Mouse (Mus musculus) neural tube, embryonic 13.5 days (tissue): ENCODE measurements at regions not wholly inside any gene's neighbourhood (a gene's known extent, or its start where the extent isn't known, plus 50 kb on each side); places are given as distances from the start of the nearest gene placed in this dataset.
A peak's percentile ranks its signal among the peaks of the same experiment; 100 is the strongest.
"Not testable (repeated sequence)": the region's sequence is repeated elsewhere in the genome, so short reads cannot be mapped to it uniquely, and the experiment has no call there.

Experiments
- ATAC-seq: fragments of 200-750 bp; cut with Nextera tagmentation; 2 replicates; pipeline ENCODE4 v1.8.0; 2017; ENCODE audit warnings: low read depth, mild to moderate bottlenecking, moderate TSS enrichment, moderate library complexity
- H3K27ac ChIP-seq: fragments of 300-500 bp; sonication (generic); replicated peaks from 2 replicates; pipeline ENCODE4 v1.5.1; 2015; ENCODE audit warnings: moderate library complexity, mild to moderate bottlenecking, inconsistent platforms
- H3K27me3 ChIP-seq: fragments of 300-500 bp; sonication (generic); 2 replicates; pipeline ENCODE4 v1.6.1; 2015; ENCODE audit warnings: mild to moderate bottlenecking, inconsistent platforms
- H3K36me3 ChIP-seq: fragments of 300-500 bp; sonication (generic); 2 replicates; pipeline ENCODE4 v1.6.1; 2015; ENCODE audit warnings: mild to moderate bottlenecking, inconsistent platforms
- H3K4me1 ChIP-seq: fragments of 300-500 bp; sonication (generic); replicated peaks from 2 replicates; pipeline ENCODE4 v1.6.1; 2015; ENCODE audit warnings: inconsistent platforms
- H3K4me2 ChIP-seq: fragments of 300-500 bp; sonication (generic); 2 replicates; pipeline ENCODE4 v1.6.1; 2015; ENCODE audit warnings: inconsistent platforms, mild to moderate bottlenecking, moderate library complexity
- H3K4me3 ChIP-seq: fragments of 300-500 bp; sonication (generic); 2 replicates; pipeline ENCODE4 v1.5.1; 2015; ENCODE audit warnings: mild to moderate bottlenecking, inconsistent platforms
- H3K9ac ChIP-seq: fragments of 300-500 bp; sonication (generic); 2 replicates; pipeline ENCODE4 v1.6.1; 2015; ENCODE audit warnings: moderate library complexity, mild to moderate bottlenecking, inconsistent platforms
- H3K9me3 ChIP-seq: fragments of 300-500 bp; sonication (generic); 2 replicates; pipeline ENCODE4 v1.6.1; 2016; ENCODE audit warnings: inconsistent platforms
- WGBS: fragments of 180-500 bp; shearing (Covaris S2); methylation state at CpG from one replicate; pipeline ENCODE4 v1.1.7; 2015; 5-methylcytosine and 5-hydroxymethylcytosine counted together

- not testable (repeated sequence) for ATAC-seq, H3K27ac ChIP-seq, H3K27me3 ChIP-seq, H3K36me3 ChIP-seq, H3K9me3 ChIP-seq, H3K4me3 ChIP-seq, H3K4me1 ChIP-seq, H3K4me2 ChIP-seq, H3K9ac ChIP-seq
- 87% methylated on average over 25 of the region's 25 CpGs for whole genome bisulfite sequencing
Measured at GRCm38 (mm10) chr1:7271466-7272110, 2463.9 kb downstream of the Gm37988 start.

- not testable (repeated sequence) for H3K36me3 ChIP-seq, H3K27ac ChIP-seq, H3K4me1 ChIP-seq, H3K4me3 ChIP-seq, H3K27me3 ChIP-seq, ATAC-seq, H3K4me2 ChIP-seq, H3K9me3 ChIP-seq, H3K9ac ChIP-seq
- WGBS, result 90% methylated on average over 9 of the region's 9 CpGs
Measured at GRCm38 (mm10) chr1:7298921-7299685, 2491.4 kb downstream of the Gm37988 start.

GRCm38 (mm10) chr1:7308952-7309617 is 2501.4 kb downstream of the Gm37988 start:
- Histone ChIP-seq H3K9me3 (no peaks in the 10 kb centered on the region), H3K36me3 (no peaks in the 10 kb centered on the region), H3K27me3 (no peaks in the 10 kb centered on the region; the same call in 1 of the 2 replicates), H3K9ac (no peak overlapping the region), H3K4me3 (no peak overlapping the region), H3K4me2 (no peak overlapping the region), H3K27ac (no peak overlapping the region), H3K4me1 (peaks cover 10% of the 10 kb centered on the region)
- WGBS, result 36% methylated on average over 5 of the region's 5 CpGs
- ATAC-seq, result no peak

- H3K4me1 ChIP-seq, result peaks cover 10% of the 10 kb centered on the region
- not testable (repeated sequence) for H3K36me3 ChIP-seq, H3K9ac ChIP-seq, H3K9me3 ChIP-seq, H3K27me3 ChIP-seq, H3K27ac ChIP-seq, H3K4me2 ChIP-seq, ATAC-seq, H3K4me3 ChIP-seq
- 71% methylated on average over 6 of the region's 6 CpGs for WGBS
Measured at GRCm38 (mm10) chr1:7312401-7312800, 2504.7 kb downstream of the Gm37988 start.

- H3K4me2 ChIP-seq, result no peak overlapping the region
- no peaks in the 10 kb centered on the region for H3K9me3 ChIP-seq
- no peak overlapping the region for H3K4me3 ChIP-seq
- WGBS, result 11% methylated on average over 3 of the region's 3 CpGs
- no peaks in the 10 kb centered on the region; the same call in 1 of the 2 replicates for H3K27me3 ChIP-seq
- H3K27ac ChIP-seq, result no peak overlapping the region
- H3K36me3 ChIP-seq, result no peaks in the 10 kb centered on the region
- H3K4me1 ChIP-seq, result peaks cover 10% of the 10 kb centered on the region
- peak; percentile 78 for ATAC-seq
- H3K9ac ChIP-seq, result no peak overlapping the region
Measured at GRCm38 (mm10) chr1:7313468-7313867, 2505.8 kb downstream of the Gm37988 start.

- no peaks in the 10 kb centered on the region for H3K27me3 ChIP-seq
- peak; percentile 95 for ATAC-seq
- peaks cover 7% of the 10 kb centered on the region for H3K4me1 ChIP-seq
- H3K27ac ChIP-seq, result no peak overlapping the region; the same call in 1 of the 2 replicates
- H3K36me3 ChIP-seq, result no peaks in the 10 kb centered on the region
- H3K4me3 ChIP-seq, result no peak overlapping the region
- no peak overlapping the region for H3K4me2 ChIP-seq
- WGBS, result 42% methylated on average over 2 of the region's 2 CpGs
- no peaks in the 10 kb centered on the region for H3K9me3 ChIP-seq
- no peak overlapping the region for H3K9ac ChIP-seq
Measured at GRCm38 (mm10) chr1:7318850-7319249, 2511.2 kb downstream of the Gm37988 start.

- Histone ChIP-seq H3K4me2 (0 out of 2 replicates have a peak overlapping the region, but pooled peaks have one; percentile 7), H3K27ac (peak overlapping the region; percentile 74), H3K9me3 (no peaks in the 10 kb centered on the region), H3K36me3 (no peaks in the 10 kb centered on the region), H3K4me1 (peaks cover 7% of the 10 kb centered on the region), H3K4me3 (no peak overlapping the region), H3K9ac (0 out of 2 replicates have a peak overlapping the region, but pooled peaks have one; percentile 9), H3K27me3 (no peaks in the 10 kb centered on the region)
- peak; percentile 91 for ATAC-seq
- 16% methylated on average over 4 of the region's 4 CpGs for WGBS
Measured at GRCm38 (mm10) chr1:7319313-7319712, 2511.6 kb downstream of the Gm37988 start.
